Mouse (Mus musculus) E14TG2a.4 (cell line): ENCODE results near the gene Mturn.

Experiments used
- CTCF ChIP-seq: conservative IDR thresholded peaks from 2 replicates; pipeline ENCODE4 v1.5.1; 2014; ENCODE audit warnings: low read length
- NANOG ChIP-seq: IDR thresholded peaks from 2 replicates; pipeline ENCODE4 v1.6.1; 2014; ENCODE audit warnings: borderline replicate concordance, low read length, mixed read lengths

GRCm38 (mm10) chr6:54706611-54707172 lies 25.3 kb downstream of the Mturn start:
- TF ChIP-seq CTCF: no peak
- TF ChIP-seq NANOG: no peak
